Mouse (Mus musculus) hindbrain, embryonic 16.5 days (tissue): ENCODE data around the gene Clca3a1. TPM values are rescaled to one million over a fixed set of nuclear protein-coding genes. Genes with fewer than 3 reads are reported as not detected.
"Not testable (repeated sequence)": the region's sequence is repeated elsewhere in the genome, so short reads cannot be mapped to it uniquely, and the experiment has no call there.

Experiments
- ATAC-seq: fragments of 200-750 bp; cut with Nextera tagmentation; 2 replicates; pipeline ENCODE4 v1.8.0; 2017; ENCODE audit warnings: moderate TSS enrichment, moderate library complexity
- H3K27ac ChIP-seq: fragments of 300-500 bp; sonication (generic); 2 replicates; pipeline ENCODE4 v1.5.1; 2014; ENCODE audit warnings: low read depth, mild to moderate bottlenecking, control low read depth, low read length, moderate library complexity
- H3K27me3 ChIP-seq: fragments of 300-500 bp; sonication (generic); replicated peaks from 2 replicates; pipeline ENCODE4 v1.6.1; 2014; ENCODE audit warnings: low read length; ENCODE audit not compliant: control insufficient read depth, insufficient read depth
- H3K36me3 ChIP-seq: fragments of 300-500 bp; sonication (generic); 2 replicates; pipeline ENCODE4 v1.6.1; 2014; ENCODE audit warnings: mild to moderate bottlenecking, low read length, moderate library complexity, mixed read lengths; ENCODE audit not compliant: control insufficient read depth, insufficient read depth
- H3K4me1 ChIP-seq: fragments of 300-500 bp; sonication (generic); 2 replicates; pipeline ENCODE4 v1.6.1; 2014; ENCODE audit warnings: low read depth, low read length; ENCODE audit not compliant: control insufficient read depth, insufficient read depth
- H3K4me2 ChIP-seq: fragments of 300-500 bp; sonication (generic); 2 replicates; pipeline ENCODE4 v1.6.1; 2014; ENCODE audit warnings: mild to moderate bottlenecking, low read length, control low read depth, moderate library complexity
- H3K4me3 ChIP-seq: fragments of 300-500 bp; sonication (generic); 2 replicates; pipeline ENCODE4 v1.5.1; 2014; ENCODE audit warnings: mild to moderate bottlenecking, low read length, control low read depth, moderate library complexity
- H3K9ac ChIP-seq: fragments of 300-500 bp; sonication (generic); 2 replicates; pipeline ENCODE4 v1.6.1; 2014; ENCODE audit warnings: low read depth, mild to moderate bottlenecking, control low read depth, low read length, moderate library complexity
- H3K9me3 ChIP-seq: fragments of 300-500 bp; sonication (generic); 2 replicates; pipeline ENCODE4 v1.6.1; 2014; ENCODE audit warnings: mild to moderate bottlenecking, low read length, moderate library complexity; ENCODE audit not compliant: control insufficient read depth
- WGBS: fragments of 180-500 bp; shearing (Covaris S2); extraction: QIAGEN DNeasy Blood & Tissue Kit; methylation state at CpG from one replicate; pipeline ENCODE4 v1.1.7; 2014; 5-methylcytosine and 5-hydroxymethylcytosine counted together
- polyA plus RNA-seq: library from polyadenylated mRNA; unstranded; fragments of >200 nt; fragmentation: Nextera tagmentation; extraction: Ambion mirVana; gene quantifications from 2 replicates; pipeline ENCODE4 v1.2.1, GENCODE M21; 2015

The Clca3a1 gene
- polyA plus RNA-seq: 0.26 and 0.31 TPM in 2 replicates

DNA sequence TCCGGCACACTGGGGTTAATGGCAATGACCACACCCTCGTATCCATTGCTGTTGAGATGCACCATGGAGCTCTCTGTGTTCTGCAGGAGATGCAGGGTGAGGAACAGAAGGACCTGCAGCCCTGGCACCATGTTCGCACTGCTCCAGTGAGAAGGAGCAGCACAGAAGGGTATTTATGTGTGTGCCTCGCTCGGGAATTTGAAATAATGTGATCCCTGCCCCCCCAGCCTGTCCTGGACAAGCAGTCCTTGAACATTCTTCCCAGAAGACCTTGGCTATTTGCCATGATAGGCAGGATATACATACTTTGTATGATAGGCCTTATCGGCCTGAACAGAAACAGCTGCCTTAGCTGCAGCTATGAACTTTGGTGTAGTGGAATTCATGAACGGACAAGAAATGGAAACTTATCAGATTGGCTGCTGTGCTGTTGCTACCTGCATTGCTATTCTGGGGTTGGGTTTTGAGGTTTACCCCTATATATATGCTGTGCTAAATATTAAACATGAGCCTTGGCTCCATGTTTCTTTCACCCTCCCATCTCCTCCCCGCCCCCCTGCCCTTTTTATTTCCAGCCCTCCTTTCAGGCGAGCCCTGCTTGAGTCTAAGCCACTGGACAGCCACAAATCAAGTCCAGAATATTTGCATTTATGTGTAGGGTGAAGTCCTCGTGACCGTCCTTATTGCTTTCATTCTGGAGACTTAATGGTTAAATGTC, at the start of gene Clca3a1:
Gene Clca3a1, minus strand, starts transcription at position 386 of the 718 bp plus-strand sequence.
- Histone ChIP-seq H3K4me3 (no peak within 1 kb of the TSS), H3K27ac (no peak within 1 kb of the TSS), H3K9me3 (no peaks in the 10 kb centered on the region), H3K36me3 (no peaks in the 10 kb centered on the region), H3K4me1 (no peaks in the 10 kb centered on the region), H3K27me3 (no peaks in the 10 kb centered on the region), H3K4me2 (no peak within 1 kb of the TSS), H3K9ac (no peak within 1 kb of the TSS)
- whole genome bisulfite sequencing: 79% methylated on average over 9 of the region's 11 CpGs
- ATAC-seq: no peak

DNA sequence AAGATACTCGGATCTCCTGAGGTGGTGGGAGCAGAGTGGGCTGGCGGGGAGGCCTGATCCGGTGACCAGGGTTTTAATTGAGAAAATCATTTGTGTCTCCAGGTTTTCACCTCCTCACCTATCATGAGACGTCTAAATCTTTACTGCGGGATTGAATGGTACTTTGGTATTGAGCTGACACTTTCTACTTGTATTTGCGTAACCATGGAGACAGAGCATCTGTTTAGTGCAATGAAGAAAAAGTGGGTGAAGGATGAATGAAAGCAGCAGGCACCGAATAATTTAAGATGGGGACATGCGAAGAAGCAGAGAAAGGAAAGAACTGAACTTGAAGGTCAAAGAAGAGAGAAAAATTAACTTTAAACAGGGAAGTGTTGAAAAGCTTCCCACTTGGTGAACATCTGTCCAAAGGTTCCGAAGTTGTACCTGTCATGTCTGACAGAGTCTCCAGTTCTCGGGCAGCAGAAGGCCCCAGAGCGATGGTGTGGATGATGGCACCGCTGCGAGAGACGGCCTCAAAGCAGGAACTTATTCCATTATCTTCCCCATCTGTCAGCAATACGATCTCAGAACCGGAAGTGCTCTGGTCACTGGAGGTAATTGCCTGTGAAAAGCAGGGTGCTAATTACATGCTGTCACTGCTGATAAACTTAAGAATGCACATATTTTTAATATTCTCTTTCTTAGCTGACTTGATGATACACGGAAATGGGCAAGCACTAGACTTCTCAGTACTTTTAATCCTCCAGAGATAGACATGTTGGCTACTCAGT, 47.6 kb upstream of the Clca3a1 start:
- H3K4me3 ChIP-seq, H3K4me1 ChIP-seq, H3K36me3 ChIP-seq, H3K27me3 ChIP-seq, H3K4me2 ChIP-seq, H3K9ac ChIP-seq, H3K27ac ChIP-seq, H3K9me3 ChIP-seq, ATAC-seq: not testable (repeated sequence)
- WGBS: 51% methylated on average over 14 of the region's 17 CpGs

GRCm38 (mm10) chr3:144806626-144807025, 45.8 kb upstream of the Clca3a1 start:
- not testable (repeated sequence) for H3K27ac ChIP-seq, H3K9me3 ChIP-seq, H3K9ac ChIP-seq, H3K27me3 ChIP-seq, H3K4me3 ChIP-seq, H3K4me2 ChIP-seq, H3K4me1 ChIP-seq, H3K36me3 ChIP-seq
- 39% methylated on average over 2 of the region's 2 CpGs for WGBS
- ATAC-seq: 0 out of 2 replicates have a peak, but pooled peaks have one; percentile 37

DNA sequence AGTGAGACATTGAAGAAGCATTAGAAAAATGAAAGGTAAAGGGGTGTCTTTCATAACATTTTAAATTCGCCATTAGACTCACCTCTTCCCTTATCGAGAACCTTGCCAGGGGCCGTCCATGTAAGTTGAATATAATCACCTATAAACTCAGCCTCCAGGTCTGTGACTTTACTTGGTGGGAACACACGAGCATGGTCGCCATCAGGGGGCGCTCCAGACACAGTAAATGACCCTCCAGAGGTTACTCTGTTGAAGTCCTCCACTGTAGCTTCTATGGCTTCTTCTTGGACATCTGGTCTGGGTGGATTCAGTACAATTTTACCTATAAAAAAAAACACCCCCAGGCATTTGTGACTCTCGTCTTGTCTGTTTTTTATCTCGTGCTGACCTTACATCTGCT, 41.1 kb upstream of the Clca3a1 start:
- Histone ChIP-seq H3K9me3 (no peaks in the 10 kb centered on the region), H3K36me3 (no peaks in the 10 kb centered on the region), H3K27ac (no peak overlapping the region), H3K4me1 (no peaks in the 10 kb centered on the region), H3K4me3 (no peak overlapping the region), H3K27me3 (no peaks in the 10 kb centered on the region), H3K9ac (no peak overlapping the region), H3K4me2 (no peak overlapping the region)
- WGBS: 39% methylated on average over 8 of the region's 8 CpGs
- no peak for ATAC-seq

GRCm38 (mm10) chr3:144785181-144786148, 24.7 kb upstream of the Clca3a1 start:
- Histone ChIP-seq H3K4me2 (no peak overlapping the region), H3K27me3 (no peaks in the 10 kb centered on the region), H3K4me1 (no peaks in the 10 kb centered on the region), H3K27ac (no peak overlapping the region), H3K9me3 (no peaks in the 10 kb centered on the region), H3K9ac (no peak overlapping the region), H3K36me3 (no peaks in the 10 kb centered on the region), H3K4me3 (no peak overlapping the region)
- no peak for ATAC-seq
- 83% methylated on average over 11 of the region's 11 CpGs for WGBS

DNA sequence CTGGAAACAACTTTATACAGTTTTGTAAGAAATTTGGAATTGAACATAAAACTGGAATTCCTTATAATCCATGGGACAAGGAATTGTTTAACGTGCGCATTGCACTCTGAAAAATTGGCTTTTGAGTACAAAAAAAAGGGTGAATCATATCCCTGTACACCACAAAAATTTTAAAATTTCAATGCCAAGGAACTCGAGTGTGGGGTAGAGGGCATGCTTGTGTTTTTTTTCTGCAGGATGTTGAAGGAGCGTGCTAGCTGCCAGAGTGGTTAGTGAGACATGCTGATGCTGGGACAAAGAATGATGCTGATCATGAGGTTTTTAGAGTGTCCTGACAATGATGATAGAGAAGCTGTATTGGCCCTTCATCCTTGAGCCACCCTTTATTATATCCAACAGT, 4.4 kb upstream of the Clca3a1 start:
- Histone ChIP-seq H3K4me2 (no peak overlapping the region), H3K27ac (no peak overlapping the region), H3K4me1 (no peaks in the 10 kb centered on the region), H3K27me3 (no peaks in the 10 kb centered on the region), H3K9ac (no peak overlapping the region), H3K4me3 (no peak overlapping the region), H3K9me3 (no peaks in the 10 kb centered on the region), H3K36me3 (no peaks in the 10 kb centered on the region)
- WGBS: 86% methylated on average over 4 of the region's 4 CpGs
- ATAC-seq: no peak

DNA sequence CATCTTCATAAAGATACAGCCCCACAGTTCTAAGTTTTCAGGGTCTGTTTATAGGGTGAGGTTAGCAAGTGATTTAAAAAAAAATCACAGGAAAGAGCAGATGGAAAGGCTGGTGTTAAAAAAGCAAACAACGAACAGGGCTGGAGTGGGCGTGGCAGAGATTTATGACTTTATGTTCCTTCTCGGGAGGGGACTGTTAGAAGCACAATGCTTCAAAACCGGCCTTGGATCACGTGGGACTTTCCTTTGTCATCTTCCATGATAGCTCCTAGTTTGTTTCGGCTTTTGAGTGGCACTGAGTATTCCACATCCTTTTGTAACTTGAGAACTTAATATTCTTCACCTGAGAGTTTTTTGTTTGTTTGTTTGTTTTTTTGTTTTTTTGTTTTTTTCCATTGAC, 677 bp upstream of the Clca3a1 start:
- no peaks in the 10 kb centered on the region for H3K27me3 ChIP-seq
- no peak overlapping the region for H3K4me2 ChIP-seq
- H3K9me3 ChIP-seq: no peaks in the 10 kb centered on the region
- no peak for ATAC-seq
- H3K27ac ChIP-seq: no peak overlapping the region
- 65% methylated on average over 6 of the region's 6 CpGs for WGBS
- H3K9ac ChIP-seq: no peak overlapping the region
- no peak overlapping the region for H3K4me3 ChIP-seq
- no peaks in the 10 kb centered on the region for H3K36me3 ChIP-seq
- H3K4me1 ChIP-seq: no peaks in the 10 kb centered on the region

- Histone ChIP-seq H3K4me1 (no peaks in the 10 kb centered on the region), H3K4me2 (no peak overlapping the region), H3K4me3 (no peak overlapping the region), H3K27me3 (no peaks in the 10 kb centered on the region), H3K36me3 (no peaks in the 10 kb centered on the region), H3K27ac (no peak overlapping the region), H3K9me3 (no peaks in the 10 kb centered on the region), H3K9ac (no peak overlapping the region)
- 86% methylated on average over 3 of the region's 3 CpGs for WGBS
- no peak for ATAC-seq
Measured at GRCm38 (mm10) chr3:144759719-144760118, 1.1 kb downstream of the Clca3a1 start.

DNA sequence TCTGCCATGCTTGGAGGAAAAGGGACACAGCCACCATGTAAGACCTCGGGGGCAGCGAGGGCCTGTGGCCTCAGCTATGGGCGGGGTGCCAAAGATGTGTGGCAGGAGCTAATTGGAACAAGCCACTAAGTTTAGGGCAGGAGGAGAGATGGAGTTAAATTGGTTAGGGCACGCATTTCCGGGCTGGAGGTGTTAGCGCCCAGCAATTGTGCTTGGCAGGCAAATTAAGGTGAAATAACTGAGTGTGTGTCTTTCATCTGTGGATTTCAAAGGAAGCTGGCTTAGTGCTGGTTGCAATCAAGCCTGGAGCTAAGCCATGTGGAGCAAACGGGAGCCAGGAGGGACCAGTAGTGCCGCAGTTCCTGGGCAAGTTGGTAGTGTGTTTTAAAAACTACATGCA, 4.7 kb downstream of the Clca3a1 start:
- ATAC-seq, H3K9ac ChIP-seq, H3K27me3 ChIP-seq, H3K4me1 ChIP-seq, H3K4me3 ChIP-seq, H3K4me2 ChIP-seq, H3K9me3 ChIP-seq, H3K36me3 ChIP-seq, H3K27ac ChIP-seq: not testable (repeated sequence)
- 87% methylated on average over 8 of the region's 8 CpGs for WGBS
